Mouse (Mus musculus): ENCODE measurements around the gene Trmt5.
A peak's percentile ranks its signal among the peaks of the same experiment; 100 is the strongest.

Trmt5 gene

GRCm38 (mm10) chr12:73286287-73287092, at the start of gene Trmt5, which contains the start of gene Slc38a6:
TSS of gene Trmt5 (minus strand) at chr12:73286710.
TSS of gene Slc38a6 (plus strand) at chr12:73286779.
- peak; percentile 99 for DNase-seq (ENCODE audit: low spot score)

GRCm38 (mm10) chr12:73334051-73334551, 47.6 kb upstream of the Trmt5 start:
- DNase-seq (ENCODE audit: low spot score), result no peak

- no peak for DNase-seq (ENCODE audit: low spot score)
Measured at GRCm38 (mm10) chr12:73332701-73333100, 46.2 kb upstream of the Trmt5 start.

GRCm38 (mm10) chr12:73330236-73330635, 43.7 kb upstream of the Trmt5 start:
- DNase-seq (ENCODE audit: low spot score), result no peak

GRCm38 (mm10) chr12:73328448-73329167, 42.1 kb upstream of the Trmt5 start:
- no peak for DNase-seq (ENCODE audit: low spot score)

- DNase-seq (ENCODE audit: low spot score), result no peak
Measured at GRCm38 (mm10) chr12:73327381-73327780, 40.9 kb upstream of the Trmt5 start.

- DNase-seq (ENCODE audit: low spot score), result no peak
Measured at GRCm38 (mm10) chr12:73325617-73326016, 39.1 kb upstream of the Trmt5 start.

GRCm38 (mm10) chr12:73325181-73325580, 38.7 kb upstream of the Trmt5 start:
- no peak for DNase-seq (ENCODE audit: low spot score)

GRCm38 (mm10) chr12:73324742-73325141, 38.2 kb upstream of the Trmt5 start:
- DNase-seq (ENCODE audit: low spot score), result peak; percentile 35

GRCm38 (mm10) chr12:73324180-73324586, 37.7 kb upstream of the Trmt5 start:
- DNase-seq (ENCODE audit: low spot score), result no peak

- no peak for DNase-seq (ENCODE audit: low spot score)
Measured at GRCm38 (mm10) chr12:73317706-73318686, 31.5 kb upstream of the Trmt5 start.

GRCm38 (mm10) chr12:73308711-73309110, 22.2 kb upstream of the Trmt5 start:
- no peak for DNase-seq (ENCODE audit: low spot score)

GRCm38 (mm10) chr12:73307750-73308149, 21.2 kb upstream of the Trmt5 start:
- DNase-seq (ENCODE audit: low spot score), result no peak

- no peak for DNase-seq (ENCODE audit: low spot score)
Measured at GRCm38 (mm10) chr12:73304636-73305035, 18.1 kb upstream of the Trmt5 start.

- DNase-seq (ENCODE audit: low spot score), result no peak
Measured at GRCm38 (mm10) chr12:73300531-73300930, 14.0 kb upstream of the Trmt5 start.

GRCm38 (mm10) chr12:73298621-73299020, 12.1 kb upstream of the Trmt5 start:
- DNase-seq (ENCODE audit: low spot score), result no peak

- DNase-seq (ENCODE audit: low spot score), result no peak
Measured at GRCm38 (mm10) chr12:73295505-73296140, 9.1 kb upstream of the Trmt5 start.

- DNase-seq (ENCODE audit: low spot score), result no peak
Measured at GRCm38 (mm10) chr12:73294884-73295283, 8.4 kb upstream of the Trmt5 start.

GRCm38 (mm10) chr12:73288626-73289025, 2.1 kb upstream of the Trmt5 start:
- DNase-seq (ENCODE audit: low spot score), result no peak

GRCm38 (mm10) chr12:73287609-73288008, 1.1 kb upstream of the Trmt5 start:
- peak; percentile 18 for DNase-seq (ENCODE audit: low spot score)

- no peak for DNase-seq (ENCODE audit: low spot score)
Measured at GRCm38 (mm10) chr12:73274921-73275320, 11.6 kb downstream of the Trmt5 start.
